Mouse (Mus musculus) E14TG2a.4 (cell line): ENCODE measurements at regions not wholly inside any gene's neighbourhood (a gene's known extent, or its start where the extent isn't known, plus 50 kb on each side); places are given as distances from the start of the nearest gene placed in this dataset.

Experiments
- CTCF ChIP-seq: conservative IDR thresholded peaks from 2 replicates; pipeline ENCODE4 v1.5.1; 2014; ENCODE audit warnings: low read length
- POU5F1 ChIP-seq: IDR thresholded peaks from 2 replicates; pipeline ENCODE4 v1.6.1; 2014; ENCODE audit warnings: low read length, borderline replicate concordance

DNA sequence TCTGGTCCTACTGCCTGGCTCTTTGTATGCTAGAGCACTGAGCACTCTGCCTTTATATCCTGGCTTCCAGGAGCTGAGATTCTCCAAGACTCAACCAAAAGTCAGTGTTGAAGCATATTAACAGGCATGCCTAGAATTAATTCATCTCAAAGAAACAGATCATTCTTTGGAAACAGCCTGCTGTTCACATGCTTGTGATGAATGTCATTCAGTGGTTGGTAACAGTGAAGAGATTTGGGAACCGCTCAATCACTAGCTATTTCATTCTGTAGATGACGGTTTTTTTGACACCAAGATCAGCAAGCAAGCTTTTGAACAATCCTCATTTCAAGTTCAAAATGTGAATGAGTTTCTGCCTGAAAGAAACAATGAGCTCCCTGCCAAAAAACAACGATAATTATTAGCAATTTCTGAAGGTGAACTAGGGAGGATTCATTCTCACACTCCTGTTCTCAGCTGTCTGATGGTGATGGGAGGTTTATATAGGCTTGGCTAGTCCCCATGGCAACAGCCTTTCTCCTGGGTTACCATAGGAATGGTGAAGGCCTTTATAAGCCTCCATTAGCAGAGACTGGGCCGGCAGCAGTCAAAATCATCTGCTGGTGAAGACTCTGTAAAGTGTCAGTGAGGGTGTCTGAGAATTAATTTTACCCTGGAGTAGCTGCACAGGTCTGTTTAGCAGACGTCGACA lies 272.6 kb upstream of the Nr4a3 start:
- no peak for TF ChIP-seq CTCF
- TF ChIP-seq POU5F1 = no peak
